Mouse (Mus musculus) left cerebral cortex, postnatal 36 days (tissue): Measurements from ENCODE around the gene Amn1. TPM values are rescaled to one million over a fixed set of nuclear protein-coding genes. Genes with fewer than 3 reads are reported as not detected.
"Not testable (repeated sequence)": the region's sequence is repeated elsewhere in the genome, so short reads cannot be mapped to it uniquely, and the experiment has no call there.

Source experiments
- DNase-seq, 2 experiments: peaks; one replicate each; pipeline ENCODE4 v3.0.0; 2021 to 2022; ENCODE audit warnings: low spot score in 2 of 2, mixed read lengths in 1 of 2
- intact Hi-C: fragments of 180-260 bp; cut with DNase I; formaldehyde crosslinking; loops from one replicate; pipeline ENCODE4 v1.15.1; 2025
- total RNA-seq, 2 experiments: library from RNA; stranded (reverse); gene quantifications; 2 replicates each; pipeline ENCODE4 v1.2.3; 2021

The Amn1 gene
- total RNA-seq, 2 experiments from 2014 or later, result 30.6 to 34.4 TPM

- DNase-seq, intact Hi-C loops: not testable (repeated sequence)
Observed at GRCm38 (mm10) chr6:149167038-149167437, 21.5 kb downstream of the Amn1 start.

- intact Hi-C loops, result no loop called here
Observed at GRCm38 (mm10) chr6:149155031-149155841, 33.3 kb downstream of the Amn1 start.

DNA sequence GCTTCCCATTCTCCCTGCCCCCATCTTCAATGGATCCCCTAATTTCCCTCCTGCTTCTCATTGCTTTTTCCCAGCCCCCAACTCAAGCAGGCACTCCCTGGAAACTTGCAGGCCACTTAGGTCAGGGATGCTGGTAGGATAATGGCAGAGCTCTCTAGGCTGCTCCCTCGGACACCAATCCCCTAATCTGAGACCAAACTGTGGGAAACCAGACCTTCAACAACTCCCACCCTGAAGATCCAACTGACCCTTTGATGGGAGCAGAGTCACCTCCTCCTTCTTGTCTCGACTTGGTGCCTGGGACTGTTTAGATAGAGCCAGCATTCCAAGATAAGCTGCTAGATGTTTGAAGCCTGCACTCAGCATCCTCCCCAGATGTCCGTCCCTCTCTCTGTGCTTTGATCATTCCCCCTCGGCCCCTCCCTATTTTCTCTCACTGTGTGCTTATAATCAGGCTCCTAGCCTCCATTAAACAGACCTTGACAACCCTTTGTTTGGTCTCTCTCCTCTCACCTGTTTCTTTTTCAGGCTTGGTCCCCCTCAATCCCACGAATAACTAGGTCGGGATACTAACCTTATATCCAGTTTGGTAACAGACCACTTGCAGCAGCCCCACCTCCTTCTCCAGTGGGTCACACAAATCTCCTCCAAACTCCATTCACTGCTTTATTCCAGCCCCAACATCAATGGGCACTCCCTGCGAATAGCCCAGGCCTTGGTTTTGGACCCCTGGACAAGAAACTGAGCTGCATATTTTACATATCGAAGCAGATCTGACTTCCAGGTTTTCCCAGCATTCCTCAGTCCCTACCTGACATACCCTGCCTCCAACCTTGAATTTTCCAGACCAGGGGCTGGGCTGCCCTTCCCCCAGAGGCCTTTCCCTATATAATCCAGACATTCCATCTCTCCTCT, 34.1 kb downstream of the Amn1 start:
- DNase-seq, result no peak
- intact Hi-C loops, result no loop called here

More at GRCm38 (mm10) chr6:149155031-149155841, 33.3 kb downstream of the Amn1 start:
- DNase-seq, result no peak

DNA sequence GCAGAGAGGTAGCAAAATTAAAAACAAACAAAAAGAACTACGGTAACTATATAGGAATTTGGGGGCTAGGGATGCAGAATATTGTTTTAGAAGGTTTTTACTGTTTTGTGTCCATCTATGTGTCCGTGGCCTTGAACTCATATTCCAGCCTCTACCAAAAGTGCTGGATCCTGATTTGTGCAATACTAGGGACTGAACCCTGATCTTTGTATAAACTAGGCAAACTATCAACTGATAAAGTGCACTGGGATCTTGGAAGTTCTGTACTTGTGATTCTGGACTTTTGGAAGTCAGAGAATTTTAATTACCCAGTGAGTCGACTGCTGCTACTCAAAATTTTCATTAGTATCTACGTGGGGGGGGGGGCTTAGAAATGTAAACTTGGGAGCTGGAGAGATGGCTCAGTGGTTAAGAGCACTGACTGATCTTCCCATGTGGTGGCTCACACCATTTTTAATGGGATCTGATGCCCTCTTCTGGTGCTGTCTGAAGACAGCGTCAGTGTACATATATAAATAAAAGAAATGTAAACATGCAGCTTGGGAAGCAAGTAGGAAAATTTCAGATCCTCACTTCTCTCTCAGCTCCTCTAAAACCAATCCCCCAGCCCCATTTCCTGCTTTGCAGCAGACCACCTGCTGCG, 34.9 kb downstream of the Amn1 start:
- no peak for DNase-seq
- intact Hi-C loops, result no loop called here

- intact Hi-C loops, result no loop called here
- no peak for DNase-seq
Observed at GRCm38 (mm10) chr6:149152119-149152518, 36.4 kb downstream of the Amn1 start.

GRCm38 (mm10) chr6:149148436-149149229, 39.9 kb downstream of the Amn1 start:
- no peak for DNase-seq
- intact Hi-C loops, result no loop called here

DNA sequence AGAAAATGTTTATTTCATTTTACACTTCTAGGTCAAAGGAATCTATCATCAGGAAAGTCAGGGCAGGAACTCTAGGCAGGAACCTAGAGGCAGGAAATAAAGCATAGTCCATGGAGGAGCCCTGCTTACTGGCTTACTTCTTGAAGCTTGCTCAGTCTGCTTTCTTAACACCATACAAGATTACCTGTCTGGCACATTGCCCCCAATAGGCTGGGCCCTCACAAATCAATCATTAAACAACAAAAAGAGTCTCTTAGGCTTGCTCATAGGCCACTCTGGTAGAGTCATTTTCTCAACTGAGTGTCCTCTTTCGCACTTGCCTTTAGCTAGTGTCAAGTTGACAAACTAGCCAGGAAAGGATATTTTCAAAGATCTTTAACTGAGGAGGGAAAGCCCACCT, 43.4 kb downstream of the Amn1 start:
- intact Hi-C loops, result no loop called here
- no peak for DNase-seq

DNA sequence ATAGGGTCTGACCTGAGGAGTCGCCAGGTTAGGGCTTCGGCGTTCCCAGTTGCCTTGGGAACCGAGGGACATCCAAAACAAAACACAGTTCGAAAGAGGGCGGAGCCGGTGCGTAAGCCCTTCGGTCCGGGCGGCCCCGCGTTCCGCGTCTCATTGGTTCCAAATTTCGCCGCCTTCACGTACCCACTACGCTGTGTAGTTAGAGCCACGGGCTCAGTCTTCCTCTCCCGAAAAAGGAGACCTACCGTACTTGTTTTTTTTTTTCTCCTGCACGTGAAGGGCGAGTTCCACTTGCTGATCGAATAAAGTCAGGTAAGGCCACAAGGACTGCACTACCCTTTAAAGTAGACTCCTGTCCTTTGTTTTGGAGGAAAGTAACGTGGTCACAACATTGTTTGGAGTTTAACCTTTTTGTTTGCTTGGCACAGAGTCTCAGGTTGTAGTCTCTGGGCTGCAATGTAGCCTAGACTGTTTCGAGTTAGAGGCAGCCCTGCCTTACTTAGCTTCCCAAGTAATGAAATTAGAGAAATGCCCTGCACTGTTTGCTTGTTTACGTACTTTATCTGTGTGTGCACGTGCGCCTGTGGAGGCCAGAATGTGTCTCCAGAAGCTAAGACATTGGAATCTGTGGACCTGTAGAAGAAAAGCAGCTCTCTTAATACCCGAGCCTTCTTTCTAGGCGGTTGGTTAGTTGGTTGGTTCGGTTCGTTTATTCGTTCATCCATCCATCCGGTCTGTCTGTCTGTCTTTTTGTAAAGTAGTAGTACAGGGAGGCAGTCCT, 46.9 kb downstream of the Amn1 start:
- DNase-seq, result peak; percentile 71 to 73
- intact Hi-C loops, result no loop called here

- intact Hi-C loops, result no loop called here
- DNase-seq, result no peak
Observed at GRCm38 (mm10) chr6:149139471-149139870, 49.0 kb downstream of the Amn1 start, which contains the start of gene Etfbkmt. TSS of gene Etfbkmt (plus strand) at chr6:149139849.

DNA sequence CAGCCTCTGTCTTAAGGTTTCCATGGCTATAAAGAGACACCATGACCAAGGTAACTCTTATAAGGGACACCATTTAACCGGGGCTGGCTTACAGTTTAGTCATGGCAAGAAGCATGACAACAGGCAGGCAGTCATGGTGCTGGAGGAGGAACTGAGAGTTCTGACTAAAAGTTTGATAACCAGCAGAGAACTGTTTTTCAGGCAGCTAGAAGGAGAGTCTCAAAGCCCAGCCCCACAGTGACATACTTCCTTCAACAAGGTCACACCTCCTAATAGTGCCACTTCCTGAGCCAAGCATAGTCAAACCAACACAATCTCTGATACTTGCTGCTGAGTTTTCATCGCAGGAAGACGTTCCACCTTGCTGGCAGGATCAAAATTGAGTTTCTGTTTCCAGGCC, 49.5 kb downstream of the Amn1 start:
- no peak for DNase-seq
- intact Hi-C loops, result no loop called here

- intact Hi-C loops, result no loop called here
- no peak for DNase-seq
Observed at GRCm38 (mm10) chr6:149137936-149138335, 50.6 kb downstream of the Amn1 start.

DNA sequence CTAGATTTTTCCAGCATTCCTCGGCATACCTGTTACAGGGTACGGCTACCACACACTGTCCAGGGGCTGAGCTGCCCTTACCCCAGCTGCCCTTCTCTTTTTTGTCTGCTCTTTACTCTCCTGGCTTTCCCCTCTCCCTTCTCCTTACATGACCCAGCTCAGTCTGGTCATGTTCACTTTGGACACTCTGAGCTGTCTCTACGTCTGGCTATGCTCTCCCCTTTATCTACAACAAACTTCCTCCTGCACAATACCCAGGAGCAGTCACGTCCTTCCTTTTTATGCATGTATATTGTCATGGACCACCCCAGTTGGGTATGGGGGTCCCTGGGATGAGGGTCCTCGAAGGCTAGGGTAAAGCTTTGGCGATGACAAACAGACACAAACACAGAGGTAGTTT, 52.9 kb downstream of the Amn1 start:
- DNase-seq, result no peak

DNA sequence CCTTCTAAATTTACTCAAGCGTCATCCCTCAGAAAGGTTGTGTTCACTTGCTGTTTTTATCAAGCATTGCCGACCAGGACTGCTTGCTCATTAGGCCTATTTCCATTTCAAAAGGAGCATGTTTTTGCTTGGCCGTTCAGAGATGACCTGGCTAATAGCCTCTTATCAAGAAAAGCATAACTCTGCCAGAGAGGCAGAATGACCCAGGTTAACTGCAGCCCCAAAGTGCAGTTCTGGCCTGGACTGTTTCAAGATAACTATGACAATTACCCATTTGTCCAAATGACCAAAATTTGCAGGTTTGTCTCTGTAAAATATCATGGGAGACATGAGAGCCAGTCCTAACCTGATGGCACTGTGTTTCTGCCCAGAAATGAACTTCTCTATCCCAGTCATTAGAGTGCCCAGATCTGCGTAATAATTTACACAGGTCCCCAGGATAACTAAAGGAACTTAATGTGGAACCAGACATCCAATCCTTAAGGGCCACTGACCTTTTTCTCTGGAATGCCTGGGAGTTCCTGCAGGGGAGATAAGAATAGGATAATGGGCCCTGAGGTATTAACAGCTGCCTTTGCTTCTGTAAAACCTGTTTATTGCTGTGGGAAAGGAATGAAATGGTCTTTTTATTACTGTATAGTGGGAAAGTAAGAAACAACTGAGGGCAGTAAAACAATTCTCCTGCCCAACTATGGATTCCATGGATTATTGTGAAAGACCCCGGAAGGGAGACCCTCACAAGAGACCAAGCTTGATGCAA, 53.9 kb downstream of the Amn1 start:
- no peak for DNase-seq
- intact Hi-C loops, result loop anchor here (5.0 kb wide), 1 partner anchor 243 kb away; no protein-coding TSS in a partner anchor

More for the DNA sequence above, 52.9 kb downstream of the Amn1 start:
- intact Hi-C loops, result no loop called here

- no peak for DNase-seq
- intact Hi-C loops, result loop anchor here (5.0 kb wide), 1 partner anchor 245 kb away; no protein-coding TSS in a partner anchor
Observed at GRCm38 (mm10) chr6:149132311-149133077, 56.0 kb downstream of the Amn1 start.

GRCm38 (mm10) chr6:149131111-149131510, 57.4 kb downstream of the Amn1 start:
- intact Hi-C loops, result loop anchor here (5.0 kb wide), 1 partner anchor 246 kb away; no protein-coding TSS in a partner anchor
- no peak for DNase-seq

- intact Hi-C loops, result loop anchor here (5.0 kb wide), 1 partner anchor 247 kb away; no protein-coding TSS in a partner anchor
- DNase-seq, result not testable (repeated sequence)
Observed at GRCm38 (mm10) chr6:149129870-149130269, 58.6 kb downstream of the Amn1 start, which contains the start of gene Gm10203. TSS of gene Gm10203 (plus strand) at chr6:149130170.

DNA sequence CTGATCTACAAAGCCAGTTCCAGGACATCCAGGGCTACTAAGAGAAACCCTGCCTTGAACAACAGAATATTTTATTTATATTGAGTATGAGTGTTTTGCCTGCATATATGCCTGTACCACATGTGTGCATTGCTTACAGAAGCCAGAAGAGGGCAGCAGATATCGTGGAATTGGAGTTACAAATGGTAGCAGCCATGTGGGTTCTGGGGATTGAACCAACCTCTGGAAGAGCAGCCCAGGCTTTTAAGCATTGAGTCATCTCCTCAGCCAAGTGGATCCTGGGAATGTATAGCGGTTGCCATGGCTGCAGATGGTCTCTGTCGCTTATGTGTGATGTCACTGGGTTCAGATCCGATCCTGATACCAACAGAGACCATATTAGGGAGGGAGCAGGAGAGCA, 61.8 kb downstream of the Amn1 start:
- intact Hi-C loops, result no loop called here
- DNase-seq, result peak in 1 of 2 experiments; percentile 10
